Mouse (Mus musculus): ENCODE data around the gene Sco2. TPM values are rescaled to one million over a fixed set of nuclear protein-coding genes. Genes with fewer than 3 reads are reported as not detected.

The Sco2 gene
- total RNA-seq, 2 experiments from 2014 or later, result 34.1 to 36.7 TPM

GRCm38 (mm10) chr15:89374340-89374739, 694 bp upstream of the Sco2 start:
- no peak for DNase-seq (ENCODE audit: extremely low spot score in 1 of 2, low spot score in 1 of 2)

- peak; percentile 64 to 88 for DNase-seq (ENCODE audit: extremely low spot score in 1 of 2, low spot score in 1 of 2)
Observed at GRCm38 (mm10) chr15:89373027-89373761, 452 bp downstream of the Sco2 start.

DNA sequence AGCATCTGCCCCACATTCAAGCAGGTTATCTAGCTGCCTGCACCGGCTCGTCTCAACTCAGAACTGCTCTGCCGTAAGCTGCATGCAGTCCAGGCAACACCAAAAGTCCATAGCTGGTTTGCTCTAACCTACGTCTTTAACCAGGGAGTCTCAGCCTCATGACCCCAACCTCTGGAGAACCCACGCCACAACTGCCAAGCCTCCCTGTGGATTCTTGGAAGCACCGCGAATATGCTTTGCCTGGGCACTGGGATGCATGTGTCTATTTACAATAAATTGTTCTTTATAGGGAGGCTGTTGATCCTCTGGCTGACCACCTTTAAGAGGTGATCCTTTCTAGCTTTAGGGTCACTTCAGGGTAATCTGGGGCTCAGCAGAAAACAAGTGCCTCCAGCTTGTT, 1.1 kb downstream of the Sco2 start:
- no peak for DNase-seq (ENCODE audit: extremely low spot score in 1 of 2, low spot score in 1 of 2)

- DNase-seq (ENCODE audit: extremely low spot score in 1 of 2, low spot score in 1 of 2), result no peak
Observed at GRCm38 (mm10) chr15:89372068-89372467, 1.6 kb downstream of the Sco2 start.

GRCm38 (mm10) chr15:89365141-89365551, 8.5 kb downstream of the Sco2 start:
- no peak for DNase-seq (ENCODE audit: extremely low spot score in 1 of 2, low spot score in 1 of 2)

DNA sequence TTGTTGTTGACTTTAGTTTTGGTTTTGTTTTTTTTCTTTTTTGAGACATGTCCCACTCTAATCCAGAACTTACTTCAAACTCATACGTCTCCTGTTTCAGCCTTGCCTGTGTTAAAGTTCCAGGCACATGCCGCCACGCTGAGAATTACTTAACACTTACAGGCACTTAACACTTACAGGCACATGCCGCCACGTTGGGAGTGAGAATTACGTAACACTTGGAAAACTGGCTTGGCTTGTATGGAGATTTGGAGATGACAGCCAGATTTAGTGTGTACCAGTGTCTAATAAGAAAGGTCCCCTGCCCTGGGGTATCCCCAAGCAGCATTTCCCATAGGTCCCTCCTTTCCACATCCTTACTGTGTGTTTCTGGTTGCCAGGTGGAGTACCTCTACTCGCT, 10.6 kb downstream of the Sco2 start:
- DNase-seq (ENCODE audit: extremely low spot score in 1 of 2, low spot score in 1 of 2), result no peak

DNA sequence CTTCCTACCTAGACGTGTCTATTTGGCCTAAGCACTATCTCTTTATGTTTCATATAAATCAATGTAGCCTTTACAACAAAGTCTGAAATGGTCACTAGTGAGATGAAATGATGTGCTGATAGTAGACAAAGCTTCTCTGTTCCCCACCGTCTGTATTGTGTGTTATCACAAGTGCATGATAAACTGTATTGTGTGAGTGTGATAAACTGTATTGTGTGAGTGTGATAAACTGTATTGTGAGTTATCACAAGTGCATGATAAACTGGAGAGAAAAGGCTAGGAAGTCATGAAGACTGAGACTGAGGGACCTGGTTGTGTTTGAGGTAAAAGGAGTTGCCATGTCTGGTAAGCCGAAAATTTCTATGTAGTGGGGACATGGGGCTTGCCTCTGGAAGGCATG, 14.9 kb downstream of the Sco2 start:
- DNase-seq (ENCODE audit: extremely low spot score in 1 of 2, low spot score in 1 of 2), result no peak

DNA sequence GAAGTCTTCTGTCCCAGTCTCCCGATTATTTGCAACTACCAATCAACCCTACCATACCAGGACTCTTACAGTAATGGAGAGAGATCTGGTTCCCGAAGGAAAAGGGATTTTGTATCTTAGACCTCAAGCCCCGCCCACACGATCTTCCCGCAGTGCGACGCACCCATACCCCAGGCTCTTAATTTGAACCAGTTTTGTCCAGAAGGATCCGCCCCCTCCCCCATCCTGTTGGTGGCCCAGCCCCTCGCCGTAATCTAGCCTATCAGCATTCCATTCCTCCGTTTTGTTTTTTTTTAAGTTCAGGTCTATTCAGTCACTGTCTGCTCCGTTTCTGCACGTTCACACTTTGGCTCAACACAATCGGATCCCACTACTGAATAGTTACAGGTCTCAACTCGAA, 17.3 kb downstream of the Sco2 start:
- DNase-seq (ENCODE audit: extremely low spot score in 1 of 2, low spot score in 1 of 2), result peak in 1 of 2 experiments; percentile 54

GRCm38 (mm10) chr15:89355241-89356187, 18.1 kb downstream of the Sco2 start, which contains the start of the genes Lmf2 and Ncaph2:
Gene Lmf2 (minus strand): TSS chr15:89355659.
Gene Ncaph2 (plus strand): TSS chr15:89355719.
- peak; percentile 93 to 94 for DNase-seq (ENCODE audit: extremely low spot score in 1 of 2, low spot score in 1 of 2)

DNA sequence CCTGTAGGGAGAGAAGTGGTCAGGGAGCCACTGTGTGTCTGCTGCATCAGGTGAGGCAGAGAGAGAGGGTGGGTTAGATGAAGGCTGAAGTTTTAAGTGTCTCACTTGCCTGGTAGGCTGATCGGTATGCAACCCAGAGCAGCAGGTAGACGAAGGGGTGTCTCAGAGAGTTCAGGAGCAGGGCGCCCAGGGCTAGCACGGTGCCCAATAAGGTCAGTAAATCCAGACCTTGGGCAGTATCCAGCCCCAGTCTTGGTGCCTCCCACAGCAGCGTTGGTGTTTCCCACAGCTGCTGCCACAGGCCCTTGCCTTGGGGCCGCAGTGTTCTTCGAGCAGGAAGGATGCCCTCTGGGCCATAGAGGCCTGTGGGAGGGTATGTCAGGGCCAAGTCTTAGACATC, 19.2 kb downstream of the Sco2 start:
- no peak for DNase-seq (ENCODE audit: extremely low spot score in 1 of 2, low spot score in 1 of 2)

DNA sequence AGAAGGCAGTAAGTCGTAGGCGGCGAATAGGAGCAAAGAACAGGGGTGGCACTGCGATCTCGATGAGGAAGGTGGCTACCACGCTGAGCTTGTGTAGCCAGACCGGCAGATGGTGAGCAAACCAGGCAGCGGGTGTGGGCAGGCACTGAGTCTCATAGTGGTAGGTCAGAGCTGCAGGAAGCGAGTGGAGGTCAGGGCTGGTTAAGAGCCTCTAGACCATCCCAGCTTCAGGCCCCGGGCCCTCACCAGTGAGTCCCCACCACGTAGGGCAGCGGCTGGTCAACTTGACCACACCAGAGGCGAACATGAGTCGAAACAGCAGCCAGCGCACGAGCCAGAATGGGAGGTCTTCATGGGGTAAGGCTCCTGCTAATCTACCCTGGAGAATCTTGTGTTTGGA, 19.8 kb downstream of the Sco2 start:
- no peak for DNase-seq (ENCODE audit: extremely low spot score in 1 of 2, low spot score in 1 of 2)

GRCm38 (mm10) chr15:89352795-89353194, 20.9 kb downstream of the Sco2 start:
- no peak for DNase-seq (ENCODE audit: extremely low spot score in 1 of 2, low spot score in 1 of 2)

GRCm38 (mm10) chr15:89352054-89352453, 21.6 kb downstream of the Sco2 start:
- DNase-seq (ENCODE audit: extremely low spot score in 1 of 2, low spot score in 1 of 2), result no peak

- DNase-seq (ENCODE audit: extremely low spot score in 1 of 2, low spot score in 1 of 2), result no peak
Observed at GRCm38 (mm10) chr15:89351302-89351701, 22.3 kb downstream of the Sco2 start.

- no peak for DNase-seq (ENCODE audit: extremely low spot score in 1 of 2, low spot score in 1 of 2)
Observed at GRCm38 (mm10) chr15:89350447-89350846, 23.2 kb downstream of the Sco2 start.

DNA sequence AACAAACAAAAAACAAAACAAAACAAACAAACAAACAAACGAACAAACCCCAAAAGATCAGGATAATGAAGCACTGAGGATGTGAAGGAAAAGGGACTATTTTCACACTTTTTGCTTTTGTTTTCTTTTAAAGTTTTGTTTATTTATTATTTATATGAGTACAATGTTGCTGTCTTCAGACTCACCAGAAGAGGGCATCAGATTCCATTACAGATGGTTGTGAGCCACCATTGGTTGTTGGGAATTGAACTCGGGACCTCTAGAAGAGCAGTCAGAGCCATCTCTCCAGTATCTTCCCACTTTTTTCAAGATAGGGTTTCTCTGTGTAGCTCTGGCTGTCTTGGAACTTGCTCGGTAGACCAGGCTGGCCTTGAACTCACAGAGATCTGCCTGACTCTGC, 30.3 kb downstream of the Sco2 start:
- DNase-seq (ENCODE audit: extremely low spot score in 1 of 2, low spot score in 1 of 2), result no peak

DNA sequence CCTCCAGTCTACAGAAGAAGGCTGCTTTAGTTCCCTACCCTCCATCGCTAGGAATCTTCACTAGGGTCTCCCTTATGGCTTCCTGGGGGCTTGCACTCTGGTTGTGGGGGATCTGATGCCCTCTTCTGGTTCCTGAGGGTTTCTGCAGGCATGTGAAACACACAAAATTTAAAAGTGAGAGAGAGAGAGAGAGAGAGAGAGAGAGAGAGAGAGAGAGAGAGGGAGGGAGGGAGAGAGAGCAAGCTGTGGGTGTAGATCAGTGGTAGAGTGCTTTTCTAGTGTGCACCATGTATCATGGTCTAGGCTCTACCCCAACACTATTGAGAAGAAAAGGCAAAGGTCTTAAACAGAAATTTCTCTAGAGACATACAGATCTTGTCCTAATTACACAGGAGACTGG, 32.0 kb downstream of the Sco2 start:
- no peak for DNase-seq (ENCODE audit: extremely low spot score in 1 of 2, low spot score in 1 of 2)

GRCm38 (mm10) chr15:89340136-89340535, 33.5 kb downstream of the Sco2 start:
- DNase-seq (ENCODE audit: extremely low spot score in 1 of 2, low spot score in 1 of 2), result no peak

DNA sequence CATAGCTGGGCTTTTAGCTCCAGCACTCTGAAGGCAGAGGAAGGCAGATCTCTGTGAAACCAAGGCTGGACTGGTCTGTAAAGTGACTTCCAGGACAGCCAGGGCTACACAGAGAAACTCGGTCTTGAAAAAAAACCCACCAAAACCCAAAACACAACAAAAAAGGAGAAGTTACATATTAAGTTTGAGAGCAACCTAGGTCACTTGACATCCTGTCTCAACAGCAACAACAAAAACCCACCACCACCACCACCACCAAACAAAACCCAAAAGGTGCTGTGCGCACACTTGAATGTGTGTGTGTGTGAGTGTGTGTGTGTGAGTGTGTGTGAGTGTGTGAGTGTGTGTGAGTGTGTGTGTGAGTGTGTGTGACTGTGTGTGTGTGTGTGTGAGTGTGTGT, 34.0 kb downstream of the Sco2 start:
- no peak for DNase-seq (ENCODE audit: extremely low spot score in 1 of 2, low spot score in 1 of 2)

DNA sequence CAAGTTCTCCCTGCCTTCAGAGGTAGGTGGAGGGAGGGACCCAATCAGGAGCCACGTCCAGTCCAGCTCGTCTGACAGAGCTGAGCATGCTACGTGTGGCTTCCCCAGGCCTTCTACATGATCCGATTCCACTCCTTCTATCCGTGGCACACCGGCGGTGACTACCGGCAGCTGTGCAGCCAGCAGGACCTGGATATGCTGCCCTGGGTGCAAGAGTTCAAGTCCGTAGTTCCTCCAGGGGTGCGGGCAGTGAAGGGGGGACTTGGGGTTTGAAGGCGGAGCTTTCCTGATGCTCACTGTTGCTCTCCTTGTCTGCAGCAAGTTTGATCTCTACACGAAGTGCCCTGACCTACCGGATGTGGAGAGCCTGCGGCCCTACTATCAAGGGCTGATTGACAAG, 37.2 kb downstream of the Sco2 start:
- no peak for DNase-seq (ENCODE audit: extremely low spot score in 1 of 2, low spot score in 1 of 2)

DNA sequence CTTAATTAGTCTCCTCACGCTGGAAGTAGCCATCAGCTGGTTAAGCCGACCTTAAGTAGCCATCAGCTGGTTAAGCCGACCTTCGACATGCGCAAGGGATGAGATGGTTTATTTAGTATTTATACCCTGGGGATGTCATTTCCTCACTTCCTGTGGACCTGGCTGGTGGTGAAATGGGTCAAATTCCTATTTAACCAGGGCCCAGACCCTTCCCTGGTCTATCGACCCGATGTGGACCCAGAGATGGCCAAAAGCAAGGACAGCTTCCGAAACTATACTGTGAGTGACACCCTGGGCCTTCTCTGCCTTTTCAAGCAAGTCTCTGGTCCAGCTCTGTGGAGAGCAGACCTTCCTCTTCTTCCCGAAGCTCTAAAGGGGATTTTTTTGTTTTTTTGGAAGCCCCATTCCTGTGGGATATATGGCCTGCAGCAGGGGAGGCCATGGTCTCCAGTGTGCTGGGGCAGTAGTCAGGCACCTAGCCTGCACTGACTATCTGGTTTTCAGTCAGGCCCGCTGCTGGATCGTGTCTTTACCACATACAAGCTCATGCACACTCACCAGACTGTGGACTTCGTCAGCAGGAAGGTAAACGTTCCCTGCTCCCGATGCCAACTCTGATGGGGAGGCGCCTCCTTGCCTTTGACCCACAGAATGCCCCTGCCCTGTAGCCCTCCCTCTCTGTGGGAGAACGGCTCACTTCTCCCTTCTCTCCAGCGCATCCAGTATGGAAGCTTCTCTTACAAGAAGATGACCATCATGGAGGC, 38.7 kb downstream of the Sco2 start:
- no peak for DNase-seq (ENCODE audit: extremely low spot score in 1 of 2, low spot score in 1 of 2)
